Mouse (Mus musculus): ENCODE data around the gene Csnk2a2. TPM values are rescaled to one million over a fixed set of nuclear protein-coding genes. Genes with fewer than 3 reads are reported as not detected.

Csnk2a2 gene
- 4.9 and 6.2 TPM in 2 replicates for polyA plus RNA-seq (2015; fragmentation: Nextera tagmentation; extraction: Ambion mirVana)

DNA sequence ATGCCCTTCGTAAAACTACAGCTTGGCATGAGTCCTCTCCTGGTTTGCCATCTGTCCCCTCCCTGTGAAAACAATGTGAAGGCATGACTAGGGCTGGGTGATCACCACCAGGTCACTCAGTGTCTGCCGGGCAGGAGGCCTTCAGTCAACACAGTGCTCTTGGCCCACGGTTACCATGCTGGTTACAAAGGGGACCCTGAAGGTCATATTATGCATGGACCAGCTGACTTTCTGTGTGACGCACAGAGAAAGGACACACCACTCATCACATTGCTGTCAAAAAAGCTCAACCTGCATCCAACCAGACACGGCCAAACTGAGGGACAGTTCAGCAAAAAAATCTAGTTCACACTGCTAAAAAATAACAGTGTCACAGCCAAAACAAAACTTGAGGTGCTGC, at the start of gene Csnk2a2:
Csnk2a2 (minus strand) TSS at position 34 of the 400 bp plus-strand sequence.
- Histone ChIP-seq H3K4me3 (replicated peaks) (peak within 1 kb of the TSS; percentile 95), H3K27ac (no peak within 1 kb of the TSS), H3K4me1 (replicated peaks) (peaks cover 22% of the 10 kb centered on the region), H3K9ac (peak within 1 kb of the TSS; percentile 94), H3K27me3 (peaks cover 7% of the 10 kb centered on the region; the same call in 1 of the 2 replicates), H3K9me3 (replicated peaks) (no peaks in the 10 kb centered on the region), H3K4me2 (peak within 1 kb of the TSS; percentile 90), H3K36me3 (peaks cover 15% of the 10 kb centered on the region)
- ATAC-seq (ENCODE audit: low read depth) (no peak), DNase-seq (no peak)
- 67% methylated on average over 5 of the region's 5 CpGs for WGBS (ENCODE audit: insufficient replicate concordance)

- Histone ChIP-seq H3K36me3 (no peaks in the 10 kb centered on the region), H3K9me3 (replicated peaks) (no peaks in the 10 kb centered on the region), H3K9ac (no peak overlapping the region), H3K4me3 (replicated peaks) (no peak overlapping the region), H3K4me1 (replicated peaks) (no peaks in the 10 kb centered on the region), H3K27ac (no peak overlapping the region), H3K4me2 (no peak overlapping the region), H3K27me3 (no peaks in the 10 kb centered on the region)
- 74% methylated on average over 5 of the region's 5 CpGs for WGBS (ENCODE audit: insufficient replicate concordance)
- DNase-seq (no peak), ATAC-seq (ENCODE audit: low read depth) (no peak)
Measured at GRCm38 (mm10) chr8:95539487-95539886, 49.6 kb upstream of the Csnk2a2 start.

- Histone ChIP-seq H3K9me3 (replicated peaks) (no peaks in the 10 kb centered on the region), H3K4me1 (replicated peaks) (peaks cover 7% of the 10 kb centered on the region), H3K9ac (peak within 1 kb of the TSS; percentile 26; the same call in 1 of the 2 replicates), H3K4me3 (replicated peaks) (peak within 1 kb of the TSS; percentile 45), H3K27ac (no peak within 1 kb of the TSS), H3K27me3 (0 out of 2 replicates have a peak, but pooled peaks cover 2% of the 10 kb centered on the region), H3K4me2 (peak within 1 kb of the TSS; percentile 63), H3K36me3 (no peaks in the 10 kb centered on the region)
- peak; percentile 58 for ATAC-seq (ENCODE audit: low read depth)
- DNase-seq: peak; percentile 8
- 9% methylated on average over 33 of the region's 33 CpGs for WGBS (ENCODE audit: insufficient replicate concordance)
Measured at GRCm38 (mm10) chr8:95533584-95534387, 43.9 kb upstream of the Csnk2a2 start, which contains the start of gene Ccdc113. TSS of gene Ccdc113 (plus strand) at chr8:95534085.

DNA sequence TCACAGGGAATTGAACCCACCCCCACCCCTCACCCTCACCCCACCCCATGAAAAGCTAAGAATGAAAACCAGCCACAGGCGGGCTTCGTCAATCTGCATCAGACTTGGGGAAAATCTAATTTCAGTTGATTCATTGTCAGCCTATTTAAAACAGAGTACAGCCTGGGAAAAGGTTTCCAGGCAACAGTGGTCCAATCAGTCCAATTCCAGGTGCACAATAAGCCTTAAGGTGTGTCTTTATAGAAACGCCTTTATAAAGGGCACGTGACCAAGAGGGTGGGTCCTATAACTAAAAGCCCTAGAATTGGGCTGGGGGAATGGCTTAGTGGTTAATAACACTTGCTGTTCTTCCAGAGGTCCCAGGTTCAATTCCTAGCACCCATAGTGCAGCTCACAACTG, 42.4 kb upstream of the Csnk2a2 start:
- DNase-seq (no peak), ATAC-seq (ENCODE audit: low read depth) (no peak)
- Histone ChIP-seq H3K27ac (no peak overlapping the region), H3K9me3 (replicated peaks) (no peaks in the 10 kb centered on the region), H3K9ac (no peak overlapping the region), H3K4me1 (replicated peaks) (peaks cover 7% of the 10 kb centered on the region), H3K27me3 (0 out of 2 replicates have a peak, but pooled peaks cover 2% of the 10 kb centered on the region), H3K4me2 (no peak overlapping the region), H3K4me3 (replicated peaks) (no peak overlapping the region), H3K36me3 (no peaks in the 10 kb centered on the region)
- WGBS (ENCODE audit: insufficient replicate concordance): 67% methylated on average over 4 of the region's 4 CpGs

- ATAC-seq (ENCODE audit: low read depth) (no peak), DNase-seq (no peak)
- Histone ChIP-seq H3K9ac (no peak overlapping the region), H3K9me3 (replicated peaks) (no peaks in the 10 kb centered on the region), H3K36me3 (no peaks in the 10 kb centered on the region), H3K4me1 (replicated peaks) (peaks cover 3% of the 10 kb centered on the region), H3K27ac (no peak overlapping the region), H3K4me2 (no peak overlapping the region), H3K4me3 (replicated peaks) (no peak overlapping the region), H3K27me3 (peaks cover 2% of the 10 kb centered on the region; the same call in 1 of the 2 replicates)
- 55% methylated on average over 9 of the region's 9 CpGs for WGBS (ENCODE audit: insufficient replicate concordance)
Measured at GRCm38 (mm10) chr8:95528750-95529310, 39.0 kb upstream of the Csnk2a2 start.

- Histone ChIP-seq H3K4me1 (replicated peaks) (no peaks in the 10 kb centered on the region), H3K4me2 (no peak overlapping the region), H3K27ac (no peak overlapping the region), H3K9ac (no peak overlapping the region), H3K27me3 (peaks cover 2% of the 10 kb centered on the region; the same call in 1 of the 2 replicates), H3K9me3 (replicated peaks) (no peaks in the 10 kb centered on the region), H3K36me3 (no peaks in the 10 kb centered on the region), H3K4me3 (replicated peaks) (no peak overlapping the region)
- ATAC-seq (ENCODE audit: low read depth): no peak
- no peak for DNase-seq
- 74% methylated on average over 10 of the region's 10 CpGs for WGBS (ENCODE audit: insufficient replicate concordance)
Measured at GRCm38 (mm10) chr8:95528194-95528593, 38.4 kb upstream of the Csnk2a2 start.

- H3K9ac ChIP-seq: no peak overlapping the region
- no peaks in the 10 kb centered on the region for H3K9me3 ChIP-seq (replicated peaks)
- no peak for DNase-seq
- WGBS (ENCODE audit: insufficient replicate concordance): 59% methylated on average over 4 of the region's 4 CpGs
- no peak for ATAC-seq (ENCODE audit: low read depth)
- no peaks in the 10 kb centered on the region for H3K4me1 ChIP-seq (replicated peaks)
- no peaks in the 10 kb centered on the region; the same call in 1 of the 2 replicates for H3K27me3 ChIP-seq
- H3K36me3 ChIP-seq: no peaks in the 10 kb centered on the region
- no peak overlapping the region for H3K4me3 ChIP-seq (replicated peaks)
- H3K4me2 ChIP-seq: no peak overlapping the region
- no peak overlapping the region for H3K27ac ChIP-seq
Measured at GRCm38 (mm10) chr8:95523991-95524390, 34.2 kb upstream of the Csnk2a2 start.

DNA sequence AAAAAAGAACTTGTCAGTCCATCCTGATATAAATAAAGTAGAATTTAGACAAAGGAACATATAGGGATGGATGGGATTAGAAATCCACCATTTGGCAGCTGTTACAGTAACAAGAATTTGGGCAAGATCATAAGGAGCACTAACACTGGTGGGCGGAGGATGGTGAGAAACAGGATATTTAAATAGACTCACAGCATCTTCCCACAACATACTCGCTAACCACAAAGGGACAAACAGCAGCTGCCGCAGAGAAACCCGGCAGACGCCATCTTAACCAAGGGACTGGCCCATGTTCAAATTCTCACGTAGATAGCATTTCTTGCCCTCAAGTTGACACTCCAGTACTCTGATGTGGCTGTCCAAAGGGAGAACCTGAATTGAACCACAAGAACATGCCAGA, 27.1 kb upstream of the Csnk2a2 start:
- H3K4me3 ChIP-seq (replicated peaks): no peak overlapping the region
- WGBS (ENCODE audit: insufficient replicate concordance): 62% methylated on average over 6 of the region's 6 CpGs
- H3K36me3 ChIP-seq: no peaks in the 10 kb centered on the region
- H3K27me3 ChIP-seq: no peaks in the 10 kb centered on the region
- H3K4me1 ChIP-seq (replicated peaks): no peaks in the 10 kb centered on the region
- H3K9me3 ChIP-seq (replicated peaks): no peaks in the 10 kb centered on the region
- no peak for ATAC-seq (ENCODE audit: low read depth)
- no peak overlapping the region for H3K9ac ChIP-seq
- no peak overlapping the region for H3K27ac ChIP-seq
- no peak for DNase-seq
- H3K4me2 ChIP-seq: no peak overlapping the region

GRCm38 (mm10) chr8:95513219-95513618, 23.4 kb upstream of the Csnk2a2 start:
- H3K9ac ChIP-seq: no peak overlapping the region
- H3K27me3 ChIP-seq: no peaks in the 10 kb centered on the region
- no peak for DNase-seq
- H3K36me3 ChIP-seq: no peaks in the 10 kb centered on the region
- H3K4me3 ChIP-seq (replicated peaks): no peak overlapping the region
- no peaks in the 10 kb centered on the region for H3K9me3 ChIP-seq (replicated peaks)
- H3K4me1 ChIP-seq (replicated peaks): no peaks in the 10 kb centered on the region
- H3K4me2 ChIP-seq: no peak overlapping the region
- no peak overlapping the region for H3K27ac ChIP-seq
- no peak for ATAC-seq (ENCODE audit: low read depth)
- 63% methylated on average over 4 of the region's 4 CpGs for WGBS (ENCODE audit: insufficient replicate concordance)

GRCm38 (mm10) chr8:95512257-95512656, 22.4 kb upstream of the Csnk2a2 start:
- ATAC-seq (ENCODE audit: low read depth) (no peak), DNase-seq (no peak)
- Histone ChIP-seq H3K27ac (no peak overlapping the region), H3K27me3 (no peaks in the 10 kb centered on the region), H3K4me1 (replicated peaks) (no peaks in the 10 kb centered on the region), H3K9me3 (replicated peaks) (no peaks in the 10 kb centered on the region), H3K9ac (no peak overlapping the region), H3K36me3 (no peaks in the 10 kb centered on the region), H3K4me3 (replicated peaks) (no peak overlapping the region), H3K4me2 (no peak overlapping the region)
- WGBS (ENCODE audit: insufficient replicate concordance): 65% methylated on average over 4 of the region's 4 CpGs

DNA sequence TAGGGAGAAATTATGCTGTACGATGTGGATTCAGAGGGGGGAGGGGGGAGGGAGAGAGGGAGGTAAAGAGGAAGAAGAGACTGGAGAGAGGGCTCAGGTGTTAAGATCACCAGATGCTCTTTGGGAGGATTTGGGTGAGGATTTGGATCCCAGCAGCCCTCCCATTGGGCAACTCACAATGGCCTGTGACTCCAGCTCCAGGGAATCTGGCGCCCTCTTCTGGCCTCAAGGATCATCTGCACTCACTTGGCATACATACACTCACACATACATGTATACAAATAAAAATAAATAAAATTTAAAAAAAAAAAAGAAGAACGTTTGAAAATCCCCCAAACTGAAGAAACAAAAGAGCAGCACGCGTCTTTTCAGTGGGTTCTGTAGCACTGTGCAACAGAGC, 16.4 kb upstream of the Csnk2a2 start:
- DNase-seq (no peak), ATAC-seq (ENCODE audit: low read depth) (no peak)
- Histone ChIP-seq H3K36me3 (no peaks in the 10 kb centered on the region), H3K27ac (no peak overlapping the region), H3K9ac (no peak overlapping the region), H3K4me2 (no peak overlapping the region), H3K9me3 (replicated peaks) (no peaks in the 10 kb centered on the region), H3K27me3 (no peaks in the 10 kb centered on the region), H3K4me3 (replicated peaks) (no peak overlapping the region), H3K4me1 (replicated peaks) (no peaks in the 10 kb centered on the region)
- WGBS (ENCODE audit: insufficient replicate concordance): 59% methylated on average over 5 of the region's 5 CpGs
